Mouse (Mus musculus) limb, embryonic 12.5 days (tissue): ENCODE results near the gene Pltp. TPM values are rescaled to one million over a fixed set of nuclear protein-coding genes. Genes with fewer than 3 reads are reported as not detected.
A peak's percentile ranks its signal among the peaks of the same experiment; 100 is the strongest.

Source experiments
- ATAC-seq: fragments of 200-750 bp; cut with Nextera tagmentation; 2 replicates; pipeline ENCODE4 v1.8.0; 2017; ENCODE audit warnings: low read depth, moderate TSS enrichment; ENCODE audit not compliant: insufficient number of reproducible peaks, insufficient read depth, low FRiP score, low TSS enrichment
- H3K27ac ChIP-seq: fragments of 300-500 bp; sonication (generic); 2 replicates; pipeline ENCODE4 v1.5.1; 2016; ENCODE audit warnings: mild to moderate bottlenecking, moderate library complexity
- H3K27me3 ChIP-seq: fragments of 300-500 bp; sonication (generic); 2 replicates; pipeline ENCODE4 v1.6.1; 2016; ENCODE audit warnings: mild to moderate bottlenecking, moderate library complexity
- H3K36me3 ChIP-seq: fragments of 300-500 bp; sonication (generic); 2 replicates; pipeline ENCODE4 v1.6.1; 2016; ENCODE audit warnings: mild to moderate bottlenecking, moderate library complexity
- H3K4me1 ChIP-seq: fragments of 300-500 bp; sonication (generic); replicated peaks from 2 replicates; pipeline ENCODE4 v1.6.1; 2016
- H3K4me2 ChIP-seq: fragments of 300-500 bp; sonication (generic); 2 replicates; pipeline ENCODE4 v1.6.1; 2016; ENCODE audit warnings: mild to moderate bottlenecking, moderate library complexity
- H3K4me3 ChIP-seq: fragments of 300-500 bp; sonication (generic); replicated peaks from 2 replicates; pipeline ENCODE4 v1.5.1; 2016; ENCODE audit warnings: mild to moderate bottlenecking
- H3K9ac ChIP-seq: fragments of 300-500 bp; sonication (generic); replicated peaks from 2 replicates; pipeline ENCODE4 v1.6.1; 2016; ENCODE audit warnings: mild to moderate bottlenecking, moderate library complexity
- H3K9me3 ChIP-seq: fragments of 300-500 bp; sonication (generic); 2 replicates; pipeline ENCODE4 v1.6.1; 2016; ENCODE audit warnings: mild to moderate bottlenecking, moderate library complexity
- WGBS: fragments of 180-500 bp; shearing (Covaris S2); methylation state at CpG from one replicate; pipeline ENCODE4 v1.1.7; 2016; 5-methylcytosine and 5-hydroxymethylcytosine counted together
- polyA plus RNA-seq: library from polyadenylated mRNA; unstranded; fragments of >200 nt; fragmentation: Nextera tagmentation; extraction: Ambion mirVana; gene quantifications from 2 replicates; pipeline ENCODE4 v1.2.1, GENCODE M21; 2016

The Pltp gene
- polyA plus RNA-seq: 32.6 and 37.0 TPM in 2 replicates

- peak within 1 kb of the TSS; percentile 61 for H3K9ac ChIP-seq
- no peaks in the 10 kb centered on the region for H3K9me3 ChIP-seq
- H3K27ac ChIP-seq: peak within 1 kb of the TSS; percentile 53; the same call in 1 of the 2 replicates
- H3K36me3 ChIP-seq: no peaks in the 10 kb centered on the region
- H3K4me3 ChIP-seq: peak within 1 kb of the TSS; percentile 53
- WGBS: under 1% methylated on average over 46 of the region's 47 CpGs
- H3K4me2 ChIP-seq: peak within 1 kb of the TSS; percentile 95
- peaks cover 32% of the 10 kb centered on the region for H3K4me1 ChIP-seq
- H3K27me3 ChIP-seq: peaks cover 71% of the 10 kb centered on the region
- peak; percentile 58; the same call in 1 of the 2 replicates for ATAC-seq
Observed at GRCm38 (mm10) chr2:164857101-164857821, at the start of gene Pltp. Gene Pltp, minus strand, starts transcription at chr2:164857711.

GRCm38 (mm10) chr2:164906071-164906470 lies 48.6 kb upstream of the Pltp start:
- no peaks in the 10 kb centered on the region for H3K27me3 ChIP-seq
- ATAC-seq: no peak
- H3K4me2 ChIP-seq: no peak overlapping the region
- peaks cover 82% of the 10 kb centered on the region for H3K36me3 ChIP-seq
- H3K27ac ChIP-seq: no peak overlapping the region
- peaks cover 13% of the 10 kb centered on the region for H3K4me1 ChIP-seq
- no peak overlapping the region for H3K9ac ChIP-seq
- over 99% methylated on average over 4 of the region's 4 CpGs for WGBS
- no peak overlapping the region for H3K4me3 ChIP-seq
- peaks cover 15% of the 10 kb centered on the region for H3K9me3 ChIP-seq

- Histone ChIP-seq H3K9me3 (peaks cover 15% of the 10 kb centered on the region), H3K36me3 (peaks cover 100% of the 10 kb centered on the region), H3K27me3 (no peaks in the 10 kb centered on the region), H3K4me3 (no peak overlapping the region), H3K9ac (no peak overlapping the region), H3K27ac (no peak overlapping the region), H3K4me1 (no peaks in the 10 kb centered on the region), H3K4me2 (no peak overlapping the region)
- ATAC-seq: no peak
- 67% methylated on average over 1 of the region's 1 CpGs for WGBS
Observed at GRCm38 (mm10) chr2:164903496-164903895, 46.0 kb upstream of the Pltp start.

- H3K4me2 ChIP-seq: no peak overlapping the region
- peaks cover 100% of the 10 kb centered on the region for H3K36me3 ChIP-seq
- ATAC-seq: no peak
- no peak overlapping the region for H3K27ac ChIP-seq
- H3K4me1 ChIP-seq: no peaks in the 10 kb centered on the region
- no peaks in the 10 kb centered on the region for H3K27me3 ChIP-seq
- WGBS: 91% methylated on average over 13 of the region's 13 CpGs
- H3K9ac ChIP-seq: no peak overlapping the region
- H3K4me3 ChIP-seq: no peak overlapping the region
- peaks cover 5% of the 10 kb centered on the region for H3K9me3 ChIP-seq
Observed at GRCm38 (mm10) chr2:164901380-164901779, 43.9 kb upstream of the Pltp start.

- Histone ChIP-seq H3K27ac (no peak overlapping the region), H3K4me3 (no peak overlapping the region), H3K4me2 (no peak overlapping the region), H3K9me3 (0 out of 2 replicates have a peak, but pooled peaks cover 6% of the 10 kb centered on the region), H3K9ac (no peak overlapping the region), H3K4me1 (no peaks in the 10 kb centered on the region), H3K27me3 (no peaks in the 10 kb centered on the region), H3K36me3 (peaks cover 100% of the 10 kb centered on the region)
- no peak for ATAC-seq
- 94% methylated on average over 16 of the region's 16 CpGs for WGBS
Observed at GRCm38 (mm10) chr2:164899723-164900459, 42.4 kb upstream of the Pltp start.

- no peak for ATAC-seq
- no peak overlapping the region for H3K27ac ChIP-seq
- no peak overlapping the region for H3K4me3 ChIP-seq
- H3K36me3 ChIP-seq: peaks cover 100% of the 10 kb centered on the region
- no peaks in the 10 kb centered on the region for H3K4me1 ChIP-seq
- H3K9ac ChIP-seq: no peak overlapping the region
- WGBS: 90% methylated on average over 15 of the region's 15 CpGs
- no peak overlapping the region for H3K4me2 ChIP-seq
- 0 out of 2 replicates have a peak, but pooled peaks cover 6% of the 10 kb centered on the region for H3K9me3 ChIP-seq
- no peaks in the 10 kb centered on the region for H3K27me3 ChIP-seq
Observed at GRCm38 (mm10) chr2:164899034-164899433, 41.5 kb upstream of the Pltp start.

- whole genome bisulfite sequencing: 96% methylated on average over 7 of the region's 7 CpGs
- H3K36me3 ChIP-seq: peaks cover 100% of the 10 kb centered on the region
- ATAC-seq: no peak
Observed at GRCm38 (mm10) chr2:164898008-164898407, 40.5 kb upstream of the Pltp start.

GRCm38 (mm10) chr2:164895885-164896284 lies 38.4 kb upstream of the Pltp start:
- peaks cover 100% of the 10 kb centered on the region for H3K36me3 ChIP-seq
- WGBS: 95% methylated on average over 6 of the region's 6 CpGs

More at GRCm38 (mm10) chr2:164898008-164898407, 40.5 kb upstream of the Pltp start:
- Histone ChIP-seq H3K4me1 (no peaks in the 10 kb centered on the region), H3K27me3 (no peaks in the 10 kb centered on the region), H3K4me3 (no peak overlapping the region), H3K9ac (no peak overlapping the region), H3K9me3 (0 out of 2 replicates have a peak, but pooled peaks cover 6% of the 10 kb centered on the region), H3K4me2 (no peak overlapping the region), H3K27ac (no peak overlapping the region)

GRCm38 (mm10) chr2:164894644-164895043 lies 37.1 kb upstream of the Pltp start:
- no peak overlapping the region for H3K4me2 ChIP-seq
- no peak for ATAC-seq
- no peaks in the 10 kb centered on the region for H3K4me1 ChIP-seq
- H3K9me3 ChIP-seq: 0 out of 2 replicates have a peak, but pooled peaks cover 6% of the 10 kb centered on the region
- H3K36me3 ChIP-seq: peaks cover 100% of the 10 kb centered on the region
- H3K27me3 ChIP-seq: no peaks in the 10 kb centered on the region
- no peak overlapping the region for H3K27ac ChIP-seq
- H3K9ac ChIP-seq: no peak overlapping the region
- 68% methylated on average over 1 of the region's 1 CpGs for WGBS
- no peak overlapping the region for H3K4me3 ChIP-seq

More at GRCm38 (mm10) chr2:164895885-164896284, 38.4 kb upstream of the Pltp start:
- Histone ChIP-seq H3K9me3 (0 out of 2 replicates have a peak, but pooled peaks cover 6% of the 10 kb centered on the region), H3K9ac (no peak overlapping the region), H3K4me3 (no peak overlapping the region), H3K27ac (no peak overlapping the region), H3K4me1 (no peaks in the 10 kb centered on the region), H3K27me3 (no peaks in the 10 kb centered on the region), H3K4me2 (no peak overlapping the region)
- no peak for ATAC-seq

- no peak overlapping the region for H3K4me3 ChIP-seq
- H3K27me3 ChIP-seq: no peaks in the 10 kb centered on the region
- WGBS: 68% methylated on average over 5 of the region's 5 CpGs
- H3K4me2 ChIP-seq: no peak overlapping the region
- no peak overlapping the region for H3K27ac ChIP-seq
- H3K36me3 ChIP-seq: peaks cover 100% of the 10 kb centered on the region
- H3K9ac ChIP-seq: no peak overlapping the region
- H3K9me3 ChIP-seq: 0 out of 2 replicates have a peak, but pooled peaks cover 6% of the 10 kb centered on the region
- ATAC-seq: no peak
- no peaks in the 10 kb centered on the region for H3K4me1 ChIP-seq
Observed at GRCm38 (mm10) chr2:164894048-164894447, 36.5 kb upstream of the Pltp start.

- H3K4me2 ChIP-seq: no peak overlapping the region
- 91% methylated on average over 6 of the region's 6 CpGs for WGBS
- no peak overlapping the region for H3K4me3 ChIP-seq
- H3K27me3 ChIP-seq: no peaks in the 10 kb centered on the region
- no peak overlapping the region for H3K9ac ChIP-seq
- H3K4me1 ChIP-seq: no peaks in the 10 kb centered on the region
- H3K36me3 ChIP-seq: peaks cover 100% of the 10 kb centered on the region
- H3K9me3 ChIP-seq: 0 out of 2 replicates have a peak, but pooled peaks cover 6% of the 10 kb centered on the region
- no peak overlapping the region for H3K27ac ChIP-seq
- no peak for ATAC-seq
Observed at GRCm38 (mm10) chr2:164892696-164893216, 35.2 kb upstream of the Pltp start.
